Mouse (Mus musculus) layer of hippocampus, adult 9-10 months (tissue): ENCODE results near the gene Pax8.

ENCODE experiments used
- DNase-seq: peaks from one replicate; pipeline ENCODE4 v3.0.0; 2022; ENCODE audit warnings: low spot score

The Pax8 gene

GRCm38 (mm10) chr2:24475420-24475819 is at the start of gene Pax8:
Gene Pax8, minus strand, starts transcription at chr2:24475599.
- DNase-seq: no peak

GRCm38 (mm10) chr2:24521430-24522226 is 46.2 kb upstream of the Pax8 start:
- DNase-seq: no peak

- no peak for DNase-seq
Measured at GRCm38 (mm10) chr2:24520576-24521272, 45.3 kb upstream of the Pax8 start.

GRCm38 (mm10) chr2:24516946-24517345 is 41.5 kb upstream of the Pax8 start:
- DNase-seq: no peak

GRCm38 (mm10) chr2:24507359-24507758 is 32.0 kb upstream of the Pax8 start:
- no peak for DNase-seq

GRCm38 (mm10) chr2:24502963-24503471 is 27.6 kb upstream of the Pax8 start:
- DNase-seq: no peak

- no peak for DNase-seq
Measured at GRCm38 (mm10) chr2:24500921-24501320, 25.5 kb upstream of the Pax8 start.

- no peak for DNase-seq
Measured at GRCm38 (mm10) chr2:24490564-24490963, 15.2 kb upstream of the Pax8 start.

GRCm38 (mm10) chr2:24488660-24489059 is 13.3 kb upstream of the Pax8 start:
- no peak for DNase-seq

- no peak for DNase-seq
Measured at GRCm38 (mm10) chr2:24487056-24487825, 11.8 kb upstream of the Pax8 start.

- no peak for DNase-seq
Measured at GRCm38 (mm10) chr2:24485398-24485797, 10.0 kb upstream of the Pax8 start.

- DNase-seq: no peak
Measured at GRCm38 (mm10) chr2:24479906-24480305, 4.5 kb upstream of the Pax8 start.

- DNase-seq: no peak
Measured at GRCm38 (mm10) chr2:24479151-24479550, 3.8 kb upstream of the Pax8 start.

GRCm38 (mm10) chr2:24478611-24479010 is 3.2 kb upstream of the Pax8 start:
- no peak for DNase-seq

- no peak for DNase-seq
Measured at GRCm38 (mm10) chr2:24474514-24475378, 653 bp downstream of the Pax8 start.

- DNase-seq: no peak
Measured at GRCm38 (mm10) chr2:24473641-24474511, 1.5 kb downstream of the Pax8 start.

GRCm38 (mm10) chr2:24472677-24473076 is 2.7 kb downstream of the Pax8 start:
- no peak for DNase-seq

- no peak for DNase-seq
Measured at GRCm38 (mm10) chr2:24472111-24472510, 3.3 kb downstream of the Pax8 start.

- no peak for DNase-seq
Measured at GRCm38 (mm10) chr2:24469102-24469501, 6.3 kb downstream of the Pax8 start.

- DNase-seq: no peak
Measured at GRCm38 (mm10) chr2:24468430-24468829, 7.0 kb downstream of the Pax8 start.

GRCm38 (mm10) chr2:24467156-24467555 is 8.2 kb downstream of the Pax8 start:
- no peak for DNase-seq
